Mouse (Mus musculus) testis, adult 2 months (tissue): ENCODE measurements at regions not wholly inside any gene's neighbourhood (a gene's known extent, or its start where the extent isn't known, plus 50 kb on each side); places are given as distances from the start of the nearest gene placed in this dataset.

Experiments
- CTCF ChIP-seq: fragments of 200-500 bp; IDR thresholded peaks from 2 replicates; pipeline ENCODE4 v1.5.1; 2012; ENCODE audit warnings: low read depth, mild to moderate bottlenecking, inconsistent platforms, low read length, moderate library complexity; ENCODE audit not compliant: control insufficient read depth, insufficient read depth, insufficient replicate concordance
- POLR2A ChIP-seq: fragments of 200-500 bp; IDR thresholded peaks from 2 replicates; pipeline ENCODE4 v1.6.1; 2012; ENCODE audit warnings: low read depth, mild to moderate bottlenecking, inconsistent platforms, low read length, moderate library complexity; ENCODE audit not compliant: control insufficient read depth

GRCm38 (mm10) chr13:46038441-46039331 lies 73.9 kb upstream of the Atxn1 start:
- TF ChIP-seq CTCF (no peak), POLR2A (no peak)
